Mouse (Mus musculus) MEL (cell line): Measurements from ENCODE around the gene Itm2c. TPM values are rescaled to one million over a fixed set of nuclear protein-coding genes. Genes with fewer than 3 reads are reported as not detected.

Experiments used
- DNase-seq: peaks from one replicate; pipeline ENCODE4 v3.0.0; 2011; ENCODE audit warnings: low read depth, low spot score
- H3K27ac ChIP-seq: 2 replicates; pipeline ENCODE4 v1.5.1; 2012; ENCODE audit warnings: low read depth, mild to moderate bottlenecking, control low read depth, low read length, moderate library complexity; ENCODE audit not compliant: control insufficient read depth
- H3K27me3 ChIP-seq, 2 experiments: fragments of 150-350 bp in 1 of 2; sonication (generic) in 1 of 2; 2 replicates each; pipeline ENCODE4 v1.6.1; 2012; ENCODE audit warnings: low read length in 2 of 2, mild to moderate bottlenecking in 2 of 2, improper control_type of control experiment in 1 of 2, moderate library complexity in 1 of 2; ENCODE audit not compliant: insufficient read depth in 2 of 2, control insufficient read depth in 1 of 2
- H3K36me3 ChIP-seq, 2 experiments: 2 replicates each; pipeline ENCODE4 v1.6.1; 2012 to 2014; ENCODE audit warnings: low read length in 2 of 2, improper control_type of control experiment in 1 of 2, inconsistent platforms in 1 of 2, mild to moderate bottlenecking in 1 of 2; ENCODE audit not compliant: insufficient read depth in 2 of 2, control insufficient read depth in 1 of 2
- H3K4me1 ChIP-seq, 2 experiments: fragments of 150-350 bp in 1 of 2; sonication (generic) in 1 of 2; 2 replicates each; pipeline ENCODE4 v1.6.1; 2012; ENCODE audit warnings: low read length in 2 of 2, improper control_type of control experiment in 1 of 2, mild to moderate bottlenecking in 1 of 2; ENCODE audit not compliant: insufficient read depth in 2 of 2, control insufficient read depth in 1 of 2
- H3K4me3 ChIP-seq, 2 experiments: fragments of 150-350 bp in 1 of 2; sonication (generic) in 1 of 2; 2 replicates each; pipeline ENCODE4 v1.5.1; 2012; ENCODE audit warnings: low read depth in 2 of 2, low read length in 2 of 2, mild to moderate bottlenecking in 2 of 2, moderate library complexity in 2 of 2, control low read depth in 1 of 2, improper control_type of control experiment in 1 of 2; ENCODE audit not compliant: control insufficient read depth in 1 of 2, insufficient read depth in 1 of 2
- H3K79me2 ChIP-seq: 2 replicates; pipeline ENCODE4 v1.6.1; 2012; ENCODE audit warnings: mild to moderate bottlenecking, low read length, moderate library complexity; ENCODE audit not compliant: control insufficient read depth, poor library complexity, insufficient read depth
- H3K9ac ChIP-seq: 2 replicates; pipeline ENCODE4 v1.6.1; 2012; ENCODE audit warnings: low read depth, mild to moderate bottlenecking, control low read depth, low read length, moderate library complexity; ENCODE audit not compliant: control insufficient read depth, poor library complexity, severe bottlenecking
- H3K9me3 ChIP-seq: fragments of 150-350 bp; sonication (generic); replicated peaks from 2 replicates; pipeline ENCODE4 v1.6.1; 2012; ENCODE audit warnings: mild to moderate bottlenecking, low read length, improper control_type of control experiment, moderate library complexity; ENCODE audit not compliant: insufficient read depth
- CHD1 ChIP-seq: IDR thresholded peaks from 2 replicates; pipeline ENCODE4 v1.6.1; 2012; ENCODE audit warnings: low read depth, mild to moderate bottlenecking, inconsistent platforms, low read length, improper control_type of control experiment
- GATA1 ChIP-seq: IDR thresholded peaks from 2 replicates; pipeline ENCODE4 v1.6.1; 2011; ENCODE audit warnings: low read depth, low read length, improper control_type of control experiment
- JUND ChIP-seq: IDR thresholded peaks from 2 replicates; pipeline ENCODE4 v1.6.1; 2011; ENCODE audit warnings: low read depth, mild to moderate bottlenecking, improper control_type of control experiment, low read length
- MAFK ChIP-seq: IDR thresholded peaks from 2 replicates; pipeline ENCODE4 v1.6.1; 2011; ENCODE audit warnings: low read depth, mild to moderate bottlenecking, low read length, improper control_type of control experiment, borderline replicate concordance
- MAX ChIP-seq: IDR thresholded peaks from 2 replicates; pipeline ENCODE4 v1.6.1; 2011; ENCODE audit warnings: low read length, improper control_type of control experiment
- MAZ ChIP-seq: IDR thresholded peaks from 2 replicates; pipeline ENCODE4 v1.6.1; 2012; ENCODE audit warnings: low read depth, mild to moderate bottlenecking, inconsistent platforms, low read length, improper control_type of control experiment
- MEF2A ChIP-seq: IDR thresholded peaks from 2 replicates; pipeline ENCODE4 v1.6.1; 2014; ENCODE audit warnings: low read depth, mild to moderate bottlenecking, inconsistent platforms, low read length, improper control_type of control experiment; ENCODE audit not compliant: poor library complexity, insufficient replicate concordance, severe bottlenecking; ENCODE audit errors: extremely low read depth
- NELFE ChIP-seq: IDR thresholded peaks from 2 replicates; pipeline ENCODE4 v1.6.1; 2011; ENCODE audit warnings: low read depth, low read length, improper control_type of control experiment
- POLR2A ChIP-seq, 2 experiments: IDR thresholded peaks; 2 replicates each; pipeline ENCODE4 v1.6.1; 2011 to 2012; ENCODE audit warnings: low read length in 2 of 2, mild to moderate bottlenecking in 2 of 2, control low read depth in 1 of 2, improper control_type of control experiment in 1 of 2, low read depth in 1 of 2, moderate library complexity in 1 of 2; ENCODE audit not compliant: control insufficient read depth in 1 of 2, insufficient read depth in 1 of 2, poor library complexity in 1 of 2
- POLR2AphosphoS2 ChIP-seq: IDR thresholded peaks from 2 replicates; pipeline ENCODE4 v1.6.1; 2011; ENCODE audit warnings: low read length, improper control_type of control experiment
- RAD21 ChIP-seq: IDR thresholded peaks from 2 replicates; pipeline ENCODE4 v1.6.1; 2011; ENCODE audit warnings: mild to moderate bottlenecking, low read depth, low read length, improper control_type of control experiment
- RCOR1 ChIP-seq: IDR thresholded peaks from 2 replicates; pipeline ENCODE4 v1.6.1; 2012; ENCODE audit warnings: low read depth, mild to moderate bottlenecking, inconsistent platforms, low read length, improper control_type of control experiment
- SIN3A ChIP-seq: IDR thresholded peaks from 2 replicates; pipeline ENCODE4 v1.6.1; 2012; ENCODE audit warnings: low read length, improper control_type of control experiment, inconsistent platforms
- SMC3 ChIP-seq: IDR thresholded peaks from 2 replicates; pipeline ENCODE4 v1.6.1; 2011; ENCODE audit warnings: low read depth, low read length, improper control_type of control experiment
- TAL1 ChIP-seq: IDR thresholded peaks from 2 replicates; pipeline ENCODE4 v1.6.1; 2012; ENCODE audit warnings: mild to moderate bottlenecking, inconsistent platforms, low read length, moderate library complexity, mixed read lengths
- USF2 ChIP-seq, 2 experiments: IDR thresholded peaks; 2 replicates each; pipeline ENCODE4 v1.6.1; 2011 to 2012; ENCODE audit warnings: improper control_type of control experiment in 2 of 2, low read length in 2 of 2, borderline replicate concordance in 1 of 2, inconsistent platforms in 1 of 2, low read depth in 1 of 2, mild to moderate bottlenecking in 1 of 2; ENCODE audit not compliant: insufficient read depth in 1 of 2
- ZMIZ1 ChIP-seq: IDR thresholded peaks from 2 replicates; pipeline ENCODE4 v1.6.1; 2012; ENCODE audit warnings: low read depth, mild to moderate bottlenecking, inconsistent platforms, low read length, improper control_type of control experiment, moderate library complexity
- ZNF384 ChIP-seq: IDR thresholded peaks from 2 replicates; pipeline ENCODE4 v1.6.1; 2012; ENCODE audit warnings: low read depth, mild to moderate bottlenecking, inconsistent platforms, low read length, improper control_type of control experiment
- polyA plus RNA-seq, 2 experiments: library from polyadenylated mRNA; stranded (reverse) in 1 of 2; unstranded in 1 of 2; fragments of >175 nt in 1 of 2; fragments of >200 nt in 1 of 2; gene quantifications; 2 replicates each; pipeline versions ENCODE4 v1.2.1 to v1.2.4; 2012; ENCODE audit warnings: low replicate concordance in 2 of 2, low read depth in 1 of 2; ENCODE audit not compliant: insufficient read length in 2 of 2, insufficient read depth in 1 of 2, missing spikeins in 1 of 2
- total RNA-seq: library from RNA; depleted of rRNA; stranded (reverse); fragments of 300-350 nt; gene quantifications from 2 replicates; pipeline ENCODE4 v1.2.3, GENCODE M21; 2012

The Itm2c gene
- total and polyA plus RNA-seq, 3 experiments: 24.8 to 28.2 TPM; not detected in 1

GRCm38 (mm10) chr1:85933226-85933625, 39.1 kb downstream of the Itm2c start:
- H3K9ac ChIP-seq: no peak overlapping the region
- H3K4me3 ChIP-seq: no peak overlapping the region
- H3K36me3 ChIP-seq: no peaks in the 10 kb centered on the region
- H3K79me2 ChIP-seq: no peaks in the 10 kb centered on the region
- H3K4me1 ChIP-seq: no peaks in the 10 kb centered on the region
- TF ChIP-seq TAL1: no peak
- no peak for DNase-seq
- H3K27ac ChIP-seq: no peak overlapping the region
- no peaks in the 10 kb centered on the region for H3K9me3 ChIP-seq
- H3K27me3 ChIP-seq: peaks cover 0 to 9% of the 10 kb centered on the region in 2 experiments; a peak in 3 of 4 replicates

- no peaks in the 10 kb centered on the region for H3K36me3 ChIP-seq
- TF ChIP-seq POLR2AphosphoS2: no peak
- TF ChIP-seq RAD21: no peak
- no peak for TF ChIP-seq MAX
- TF ChIP-seq ZNF384: no peak
- no peak for TF ChIP-seq MAZ
- no peak for TF ChIP-seq JUND
- TF ChIP-seq NELFE: no peak
- no peak for TF ChIP-seq CHD1
- TF ChIP-seq, all 39 proteins: peak for 0
- peaks cover 0 to 9% of the 10 kb centered on the region in 2 experiments; a peak in 2 of 4 replicates for H3K27me3 ChIP-seq
- H3K9me3 ChIP-seq: no peaks in the 10 kb centered on the region
- H3K4me3 ChIP-seq: no peak overlapping the region
- H3K9ac ChIP-seq: no peak overlapping the region
- no peak overlapping the region for H3K27ac ChIP-seq
- no peak for DNase-seq
- H3K4me1 ChIP-seq: no peaks in the 10 kb centered on the region
- no peaks in the 10 kb centered on the region for H3K79me2 ChIP-seq
These were observed 39.8 kb downstream of the Itm2c start for GRCm38 (mm10) chr1:85933631-85934465.

- TF ChIP-seq ZMIZ1 (no peak), JUND (no peak), MAFK (no peak), SIN3A (no peak), NELFE (no peak), USF2 (IDR thresholded peaks at IDR 0.05; ENCODE audit: borderline replicate concordance in 1 of 2, insufficient read depth in 1 of 2, low read depth in 1 of 2, low read length in 2 of 2) (no peak), RCOR1 (no peak), SMC3 (no peak), GATA1 (no peak), MAX (no peak), MEF2A (no peak), POLR2A (IDR thresholded peaks at IDR 0.05; ENCODE audit: control insufficient read depth in 1 of 2, insufficient read depth in 1 of 2, low read depth in 1 of 2, low read length in 2 of 2, poor library complexity in 1 of 2) (no peak)
- TF ChIP-seq, all 39 proteins: peak for 0
- no peak overlapping the region for H3K4me3 ChIP-seq
- no peaks in the 10 kb centered on the region for H3K9me3 ChIP-seq
- no peak overlapping the region for H3K9ac ChIP-seq
- peaks cover 0 to 11% of the 10 kb centered on the region in 2 experiments; a peak in 2 of 4 replicates for H3K27me3 ChIP-seq
- no peaks in the 10 kb centered on the region for H3K79me2 ChIP-seq
- DNase-seq: no peak
- H3K36me3 ChIP-seq: no peaks in the 10 kb centered on the region
- H3K4me1 ChIP-seq: no peaks in the 10 kb centered on the region
- no peak overlapping the region for H3K27ac ChIP-seq
These were observed 40.5 kb downstream of the Itm2c start for GRCm38 (mm10) chr1:85934560-85934959.
